Mouse (Mus musculus): ENCODE measurements around the gene Tubg2.

Gene Tubg2

DNA sequence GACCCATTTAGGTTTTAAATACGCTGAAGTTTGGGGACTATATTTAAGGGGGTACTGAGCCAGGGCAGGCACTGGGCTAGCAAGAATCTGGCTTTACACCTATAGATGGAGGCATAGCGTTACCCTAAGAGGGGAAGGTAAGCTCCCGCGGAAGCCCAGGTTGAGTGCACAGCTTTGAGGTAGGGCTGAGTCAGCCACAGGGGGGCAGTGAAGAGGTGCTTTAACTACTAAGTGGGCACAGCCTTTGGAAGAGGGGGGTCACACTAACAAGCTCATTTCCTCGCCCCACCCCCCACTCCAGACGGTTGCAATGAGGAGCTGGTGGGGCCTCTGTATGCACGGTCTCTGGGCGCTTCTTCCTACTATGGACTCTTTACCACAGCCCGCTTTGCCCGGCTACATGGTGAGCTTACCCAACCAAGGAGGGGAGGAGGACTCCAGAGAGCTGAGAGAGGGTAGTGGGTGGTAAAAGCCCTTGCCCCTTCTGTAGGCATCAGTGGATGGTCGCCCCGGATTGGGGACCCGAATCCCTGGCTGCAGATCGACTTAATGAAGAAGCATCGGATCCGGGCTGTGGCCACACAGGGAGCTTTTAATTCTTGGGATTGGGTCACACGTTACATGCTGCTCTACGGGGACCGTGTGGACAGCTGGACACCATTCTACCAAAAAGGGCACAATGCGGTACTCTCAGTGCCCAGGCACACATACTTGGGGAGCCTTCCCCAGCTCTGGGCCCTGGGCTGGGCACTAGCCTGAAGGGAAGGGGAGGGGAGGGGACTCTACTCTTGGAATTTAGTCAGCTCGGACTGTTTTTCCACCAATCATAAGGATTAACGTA lies 21.4 kb downstream of the Tubg2 start:
- CTCF ChIA-PET: interaction anchor here (0.6 to 2.6 kb wide), 5 partner anchors 21 to 621 kb away, joined by 3 to 15 read pairs (median 4); partner anchors contain the start of genes Naglu, Psmc3ip and Tubg2

GRCm38 (mm10) chr11:101178061-101179058 lies 22.7 kb downstream of the Tubg2 start:
- CTCF ChIA-PET: interaction anchor here (1.0 to 1.1 kb wide), 2 partner anchors 22 to 109 kb away, joined by 4 read pairs; partner anchors contain the start of genes Naglu and Tubg2

- CTCF ChIA-PET: interaction anchor here (0.7 kb wide), 1 partner anchor 18 kb away, joined by 7 read pairs; no protein-coding TSS in a partner anchor
These were observed 23.6 kb downstream of the Tubg2 start for GRCm38 (mm10) chr11:101179306-101179705.

DNA sequence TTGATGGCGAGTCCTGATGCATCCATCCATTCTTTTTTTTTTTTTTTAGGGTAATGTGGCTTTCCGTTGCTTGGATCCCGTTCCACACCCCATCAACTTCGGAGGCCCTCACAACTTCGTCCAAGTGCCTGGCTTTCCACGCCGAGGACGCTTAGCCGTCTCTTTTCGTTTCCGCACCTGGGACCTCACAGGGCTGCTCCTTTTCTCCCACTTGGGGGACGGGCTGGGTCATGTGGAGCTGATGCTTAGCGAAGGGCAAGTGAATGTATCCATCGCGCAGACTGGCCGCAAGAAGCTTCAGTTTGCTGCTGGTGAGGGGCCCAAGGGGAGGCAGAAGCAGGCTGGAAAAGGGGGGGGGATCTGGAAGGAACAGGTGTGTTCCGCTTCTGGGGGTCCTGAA lies 24.6 kb downstream of the Tubg2 start:
- CTCF ChIA-PET: interaction anchor here (0.5 to 0.7 kb wide), 4 partner anchors 26 to 162 kb away, joined by 3 to 12 read pairs (median 6); no protein-coding TSS in a partner anchor

- CTCF ChIA-PET: interaction anchor here (0.5 to 0.9 kb wide), 5 partner anchors 47 to 161 kb away, joined by 3 to 7 read pairs (median 4); no protein-coding TSS in a partner anchor
These were observed 25.4 kb downstream of the Tubg2 start for GRCm38 (mm10) chr11:101180846-101181740.

DNA sequence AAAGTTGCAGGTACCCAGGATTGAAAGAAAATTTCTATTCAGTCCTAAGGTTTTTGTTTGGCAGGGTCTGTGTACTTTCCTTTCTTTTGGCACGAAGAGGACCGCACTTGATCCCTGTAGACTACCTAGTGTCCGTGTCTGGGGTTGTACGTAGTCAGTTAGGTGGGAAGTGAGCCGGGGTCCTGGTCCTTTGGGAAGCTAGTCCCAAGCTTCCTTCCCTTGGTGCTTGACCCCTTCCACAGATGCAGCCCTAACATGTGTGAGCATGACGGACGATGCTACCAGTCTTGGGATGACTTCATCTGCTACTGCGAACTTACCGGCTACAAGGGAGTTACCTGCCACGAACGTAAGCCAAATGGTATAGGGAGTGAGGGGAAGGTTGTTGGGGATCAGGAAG lies 26.3 kb downstream of the Tubg2 start:
- CTCF ChIA-PET: interaction anchor here (0.5 to 0.9 kb wide), 3 partner anchors 40 to 123 kb away, joined by 3 to 4 read pairs (median 3); no protein-coding TSS in a partner anchor

DNA sequence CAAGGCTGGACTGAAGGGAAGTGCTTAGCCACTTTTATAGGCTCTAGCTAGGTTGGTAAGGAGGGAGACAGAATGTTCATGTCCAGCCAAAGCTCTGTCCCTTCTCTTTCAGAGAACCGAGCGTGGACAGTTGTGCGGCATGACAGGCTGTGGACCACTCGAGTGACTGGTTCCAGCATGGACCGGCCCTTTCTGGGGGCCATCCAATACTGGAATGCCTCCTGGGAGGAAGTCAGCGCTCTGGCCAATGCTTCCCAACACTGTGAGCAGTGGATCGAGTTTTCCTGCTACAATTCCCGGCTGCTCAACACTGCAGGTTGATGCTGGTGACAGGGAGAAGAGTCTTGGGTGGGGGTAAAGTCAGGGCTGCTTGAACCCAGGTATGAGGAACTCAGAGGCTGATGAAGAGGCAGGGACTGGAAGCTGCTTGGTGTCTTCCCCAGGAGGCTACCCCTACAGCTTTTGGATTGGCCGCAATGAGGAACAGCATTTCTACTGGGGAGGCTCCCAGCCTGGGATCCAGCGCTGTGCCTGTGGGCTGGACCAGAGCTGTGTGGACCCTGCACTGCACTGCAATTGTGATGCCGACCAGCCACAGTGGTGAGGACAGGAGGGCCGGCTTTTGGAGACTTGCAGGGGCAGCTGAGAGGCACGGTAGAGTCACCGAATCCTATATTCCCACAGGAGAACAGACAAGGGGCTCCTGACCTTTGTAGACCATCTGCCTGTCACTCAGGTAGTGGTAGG lies 27.2 kb downstream of the Tubg2 start:
- CTCF ChIA-PET: no interaction called here

GRCm38 (mm10) chr11:101184984-101185383 lies 29.3 kb downstream of the Tubg2 start:
- CTCF ChIA-PET: interaction anchor here (0.7 kb wide), 1 partner anchor 23 kb away, joined by 3 read pairs; no protein-coding TSS in a partner anchor

- CTCF ChIA-PET: interaction anchor here (0.7 kb wide), 1 partner anchor 24 kb away, joined by 3 read pairs; no protein-coding TSS in a partner anchor
These were observed 29.7 kb downstream of the Tubg2 start for GRCm38 (mm10) chr11:101185441-101185840.

GRCm38 (mm10) chr11:101186526-101187247 lies 31.0 kb downstream of the Tubg2 start:
- CTCF ChIA-PET: interaction anchor here (0.5 kb wide), 1 partner anchor 22 kb away, joined by 13 read pairs; no protein-coding TSS in a partner anchor

DNA sequence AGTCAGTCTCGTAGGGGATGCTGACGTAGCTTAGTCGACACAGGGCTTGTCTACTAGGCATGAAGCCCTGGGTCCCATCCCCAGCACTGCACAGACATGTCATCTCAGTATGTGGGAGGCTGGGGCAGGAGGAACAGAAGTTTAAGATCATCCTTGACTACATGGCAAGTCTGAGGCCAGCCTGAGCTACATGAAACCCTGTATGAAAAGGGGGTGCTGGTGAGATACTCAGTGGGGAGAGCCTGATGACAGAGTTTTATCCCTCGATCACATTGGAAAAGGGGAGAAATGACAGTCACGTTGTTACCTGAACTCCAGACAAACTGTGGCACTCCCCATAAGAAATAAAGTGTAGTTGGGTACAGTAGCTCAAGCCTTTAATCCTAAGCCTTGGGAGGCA lies 31.8 kb downstream of the Tubg2 start:
- CTCF ChIA-PET: no interaction called here

GRCm38 (mm10) chr11:101188166-101188805 lies 32.6 kb downstream of the Tubg2 start:
- CTCF ChIA-PET: no interaction called here

GRCm38 (mm10) chr11:101189495-101190180 lies 33.9 kb downstream of the Tubg2 start:
- CTCF ChIA-PET: no interaction called here

GRCm38 (mm10) chr11:101190181-101190912 lies 34.6 kb downstream of the Tubg2 start:
- CTCF ChIA-PET: no interaction called here

GRCm38 (mm10) chr11:101190913-101191907 lies 35.5 kb downstream of the Tubg2 start:
- CTCF ChIA-PET: interaction anchor here (1.0 kb wide), 1 partner anchor 12 kb away, joined by 3 read pairs; no protein-coding TSS in a partner anchor

GRCm38 (mm10) chr11:101191919-101192470 lies 36.3 kb downstream of the Tubg2 start:
- CTCF ChIA-PET: no interaction called here

Data from spleen, embryonic (tissue).